Mouse (Mus musculus) cerebellum, adult 18-20 months (tissue): ENCODE measurements at regions not wholly inside any gene's neighbourhood (a gene's known extent, or its start where the extent isn't known, plus 50 kb on each side); places are given as distances from the start of the nearest gene placed in this dataset.

ENCODE experiments used
- DNase-seq, 2 experiments: peaks; one replicate each; pipeline ENCODE4 v3.0.0; 2021

- DNase-seq: no peak
These were observed 468.4 kb downstream of the Efna5 start for GRCm38 (mm10) chr17:62412666-62413180.

- no peak for DNase-seq
These were observed 477.4 kb downstream of the Efna5 start for GRCm38 (mm10) chr17:62403739-62404138.

GRCm38 (mm10) chr17:62393355-62394006, 487.6 kb downstream of the Efna5 start:
- no peak for DNase-seq

- DNase-seq: no peak
These were observed 497.1 kb downstream of the Efna5 start for GRCm38 (mm10) chr17:62384053-62384452.

GRCm38 (mm10) chr17:62378868-62379417, 502.2 kb downstream of the Efna5 start:
- no peak for DNase-seq

GRCm38 (mm10) chr17:62369100-62369499, 512.0 kb downstream of the Efna5 start:
- DNase-seq: no peak

GRCm38 (mm10) chr17:62367937-62368336, 513.2 kb downstream of the Efna5 start:
- no peak for DNase-seq

GRCm38 (mm10) chr17:62358323-62358722, 522.8 kb downstream of the Efna5 start:
- no peak for DNase-seq

- no peak for DNase-seq
These were observed 543.1 kb downstream of the Efna5 start for GRCm38 (mm10) chr17:62337890-62338557.

GRCm38 (mm10) chr17:62330226-62330625, 550.9 kb downstream of the Efna5 start:
- no peak for DNase-seq

GRCm38 (mm10) chr17:62326844-62327243, 554.3 kb downstream of the Efna5 start:
- DNase-seq: no peak

- DNase-seq: no peak
These were observed 562.1 kb downstream of the Efna5 start for GRCm38 (mm10) chr17:62319033-62319432.

GRCm38 (mm10) chr17:62310059-62310458, 571.1 kb downstream of the Efna5 start:
- no peak for DNase-seq

- no peak for DNase-seq
These were observed 574.0 kb downstream of the Efna5 start for GRCm38 (mm10) chr17:62307111-62307510.

GRCm38 (mm10) chr17:62306524-62306923, 574.6 kb downstream of the Efna5 start:
- DNase-seq: no peak

GRCm38 (mm10) chr17:62305140-62305539, 576.0 kb downstream of the Efna5 start:
- DNase-seq: no peak

GRCm38 (mm10) chr17:62304073-62304472, 577.0 kb downstream of the Efna5 start:
- DNase-seq: no peak

GRCm38 (mm10) chr17:62299875-62300274, 581.2 kb downstream of the Efna5 start:
- DNase-seq: no peak

GRCm38 (mm10) chr17:62297393-62298060, 583.6 kb downstream of the Efna5 start:
- no peak for DNase-seq

GRCm38 (mm10) chr17:62295412-62295811, 585.7 kb downstream of the Efna5 start:
- no peak for DNase-seq

- DNase-seq: no peak
These were observed 588.4 kb downstream of the Efna5 start for GRCm38 (mm10) chr17:62292703-62293102.

GRCm38 (mm10) chr17:62287666-62288065, 593.5 kb downstream of the Efna5 start:
- no peak for DNase-seq

- no peak for DNase-seq
These were observed 594.0 kb downstream of the Efna5 start for GRCm38 (mm10) chr17:62287127-62287526.
